Mouse (Mus musculus): ENCODE results near the gene 4930452B06Rik. TPM values are rescaled to one million over a fixed set of nuclear protein-coding genes. Genes with fewer than 3 reads are reported as not detected.

Gene 4930452B06Rik
- polyA plus RNA-seq, 1 experiment, result 0.02 TPM

DNA sequence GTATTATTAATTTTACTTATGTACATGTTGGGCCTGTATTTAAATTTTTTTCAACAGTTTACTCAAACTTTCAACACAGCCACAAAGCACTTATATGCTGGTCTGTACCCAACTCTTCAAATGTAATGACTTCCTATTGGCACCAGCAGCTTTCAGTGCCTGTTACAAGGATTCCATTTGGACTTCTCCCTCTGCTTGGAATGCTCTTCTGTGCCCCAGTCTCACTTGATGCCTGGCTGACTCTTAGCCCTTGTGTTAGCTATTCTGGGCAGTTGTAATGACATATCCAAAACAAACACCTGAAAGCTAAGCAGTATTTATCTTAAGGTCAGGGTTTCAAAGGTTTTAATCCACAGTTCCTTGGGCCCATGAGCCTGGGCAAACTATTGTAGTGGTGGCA, 5.7 kb downstream of the 4930452B06Rik start:
- TF ChIP-seq FOSL1 (IDR thresholded peaks at IDR 0.05; ENCODE audit: insufficient read depth, low read length, poor library complexity, severe bottlenecking), result no peak
- no peak for TF ChIP-seq CTCF (IDR thresholded peaks at IDR 0.05; ENCODE audit: control insufficient read depth, insufficient read depth, insufficient read length)
- no peak for TF ChIP-seq MAX (IDR thresholded peaks at IDR 0.05)
- no peak for TF ChIP-seq MYOD1 (IDR thresholded peaks at IDR 0.05; ENCODE audit: control insufficient read depth, insufficient read length, low read depth)
- no peak for TF ChIP-seq MYOG (IDR thresholded peaks at IDR 0.05; ENCODE audit: control insufficient read depth, extremely low read depth, insufficient read length)
- no peak for TF ChIP-seq USF1 (IDR thresholded peaks at IDR 0.05; ENCODE audit: low read depth)
- no peak for TF ChIP-seq CEBPB (IDR thresholded peaks at IDR 0.05; ENCODE audit: low read depth)
- H3K79me2 ChIP-seq (ENCODE audit: control insufficient read depth, insufficient read depth), result no peaks in the 10 kb centered on the region
- H3ac ChIP-seq (ENCODE audit: control insufficient read depth, insufficient read length, low read depth), result no peak overlapping the region
- H3K36me3 ChIP-seq (ENCODE audit: control insufficient read depth, insufficient read depth), result no peaks in the 10 kb centered on the region
- H3K27me3 ChIP-seq (ENCODE audit: control insufficient read depth, insufficient read depth, insufficient read length), result no peaks in the 10 kb centered on the region
- H3K79me3 ChIP-seq (ENCODE audit: low read depth), result no peaks in the 10 kb centered on the region
- no peak overlapping the region for H3K4me3 ChIP-seq (ENCODE audit: insufficient read depth, poor library complexity, severe bottlenecking)

DNA sequence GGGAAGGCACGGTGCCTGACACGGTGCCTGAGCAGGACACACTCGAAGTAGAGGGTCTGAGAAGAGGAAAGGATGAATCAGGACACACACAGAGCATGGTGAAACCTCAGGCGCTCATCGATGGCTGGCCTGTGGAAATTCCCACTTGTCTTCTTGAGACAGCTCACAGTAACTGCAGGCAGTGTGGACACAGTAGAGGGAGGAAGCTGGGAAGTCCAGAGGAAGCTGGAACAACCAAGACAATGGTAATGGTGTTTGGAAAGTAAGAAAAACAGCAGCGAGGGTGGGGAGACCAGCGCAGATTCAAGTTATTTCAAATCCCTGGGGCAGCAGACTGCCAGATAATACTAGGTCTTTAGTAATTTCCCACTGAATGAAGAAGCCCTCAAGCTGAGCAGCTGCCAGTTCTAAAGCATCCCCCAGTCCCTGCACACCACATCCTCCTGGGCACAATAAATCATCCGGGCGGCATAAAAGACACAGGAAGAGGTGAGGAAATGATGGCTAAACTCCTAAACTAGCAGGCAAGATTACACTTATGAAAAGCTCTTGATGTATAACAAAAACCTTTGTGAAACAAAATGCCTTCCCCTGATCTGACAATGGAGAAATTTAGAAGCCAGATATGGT, 24.3 kb downstream of the 4930452B06Rik start:
- Histone ChIP-seq H3K27me3 (ENCODE audit: control insufficient read depth, insufficient read depth, insufficient read length) (no peaks in the 10 kb centered on the region), H3ac (ENCODE audit: control insufficient read depth, insufficient read length, low read depth) (no peak overlapping the region), H3K4me3 (ENCODE audit: insufficient read depth, poor library complexity, severe bottlenecking) (no peak overlapping the region), H3K79me2 (ENCODE audit: control insufficient read depth, insufficient read depth) (no peaks in the 10 kb centered on the region), H3K79me3 (ENCODE audit: low read depth) (no peaks in the 10 kb centered on the region), H3K36me3 (ENCODE audit: control insufficient read depth, insufficient read depth) (no peaks in the 10 kb centered on the region)
- TF ChIP-seq CTCF (IDR thresholded peaks at IDR 0.05; ENCODE audit: control insufficient read depth, insufficient read depth, insufficient read length) (no peak), USF1 (IDR thresholded peaks at IDR 0.05; ENCODE audit: low read depth) (no peak), CEBPB (IDR thresholded peaks at IDR 0.05; ENCODE audit: low read depth) (no peak), MYOG (IDR thresholded peaks at IDR 0.05; ENCODE audit: control insufficient read depth, extremely low read depth, insufficient read length) (no peak), FOSL1 (IDR thresholded peaks at IDR 0.05; ENCODE audit: insufficient read depth, low read length, poor library complexity, severe bottlenecking) (no peak), MAX (IDR thresholded peaks at IDR 0.05) (no peak), MYOD1 (IDR thresholded peaks at IDR 0.05; ENCODE audit: control insufficient read depth, insufficient read length, low read depth) (no peak)

DNA sequence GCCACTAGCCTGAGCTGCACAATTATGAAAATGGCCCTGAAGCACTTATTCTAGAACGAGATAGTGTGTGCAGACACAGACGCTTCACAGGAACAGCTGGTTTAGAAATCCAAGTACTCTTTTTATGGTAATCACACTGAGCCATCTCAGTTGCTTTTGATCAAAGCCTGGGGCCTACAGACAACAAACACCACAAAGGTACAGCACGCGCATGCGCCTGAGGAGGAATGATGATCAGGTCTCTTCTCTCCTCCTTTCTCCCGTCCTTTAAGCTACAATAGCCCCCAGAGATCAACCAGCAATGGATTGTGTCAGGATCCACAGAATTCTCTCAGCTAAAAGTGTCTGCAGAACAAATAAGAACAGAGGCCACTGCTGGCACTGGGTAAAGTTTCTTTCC, 33.8 kb downstream of the 4930452B06Rik start:
- Histone ChIP-seq H3K79me3 (ENCODE audit: low read depth) (no peaks in the 10 kb centered on the region), H3K27me3 (ENCODE audit: control insufficient read depth, insufficient read depth, insufficient read length) (peaks cover 3% of the 10 kb centered on the region), H3K79me2 (ENCODE audit: control insufficient read depth, insufficient read depth) (no peaks in the 10 kb centered on the region), H3ac (ENCODE audit: control insufficient read depth, insufficient read length, low read depth) (no peak overlapping the region), H3K4me3 (ENCODE audit: insufficient read depth, poor library complexity, severe bottlenecking) (no peak overlapping the region), H3K36me3 (ENCODE audit: control insufficient read depth, insufficient read depth) (no peaks in the 10 kb centered on the region)
- no peak for TF ChIP-seq MYOG (IDR thresholded peaks at IDR 0.05; ENCODE audit: control insufficient read depth, extremely low read depth, insufficient read length)
- TF ChIP-seq USF1 (IDR thresholded peaks at IDR 0.05; ENCODE audit: low read depth), result no peak
- TF ChIP-seq MYOD1 (IDR thresholded peaks at IDR 0.05; ENCODE audit: control insufficient read depth, insufficient read length, low read depth), result no peak
- no peak for TF ChIP-seq CTCF (IDR thresholded peaks at IDR 0.05; ENCODE audit: control insufficient read depth, insufficient read depth, insufficient read length)
- TF ChIP-seq CEBPB (IDR thresholded peaks at IDR 0.05; ENCODE audit: low read depth), result no peak
- no peak for TF ChIP-seq FOSL1 (IDR thresholded peaks at IDR 0.05; ENCODE audit: insufficient read depth, low read length, poor library complexity, severe bottlenecking)
- TF ChIP-seq MAX (IDR thresholded peaks at IDR 0.05), result no peak

DNA sequence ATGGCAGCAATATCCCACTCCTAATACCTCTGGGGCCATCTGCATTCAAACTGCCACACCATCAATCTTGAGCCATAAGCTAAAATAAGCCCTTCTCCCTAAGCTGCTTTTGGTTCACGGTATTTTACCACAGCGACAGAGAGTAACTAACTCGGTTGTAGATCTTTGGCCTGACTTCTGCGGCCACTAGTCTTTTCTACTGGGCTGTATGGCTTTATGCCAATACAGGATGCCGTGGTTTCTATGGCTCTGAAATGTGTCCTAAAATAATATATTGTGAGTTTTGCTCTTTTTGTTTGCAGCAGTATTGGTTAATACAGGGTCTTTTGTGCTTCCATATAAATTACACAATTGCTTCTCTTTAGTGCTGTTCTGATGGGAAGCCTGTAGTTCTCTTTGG, 37.6 kb downstream of the 4930452B06Rik start:
- Histone ChIP-seq H3ac (ENCODE audit: control insufficient read depth, insufficient read length, low read depth) (no peak overlapping the region), H3K36me3 (ENCODE audit: control insufficient read depth, insufficient read depth) (no peaks in the 10 kb centered on the region)

DNA sequence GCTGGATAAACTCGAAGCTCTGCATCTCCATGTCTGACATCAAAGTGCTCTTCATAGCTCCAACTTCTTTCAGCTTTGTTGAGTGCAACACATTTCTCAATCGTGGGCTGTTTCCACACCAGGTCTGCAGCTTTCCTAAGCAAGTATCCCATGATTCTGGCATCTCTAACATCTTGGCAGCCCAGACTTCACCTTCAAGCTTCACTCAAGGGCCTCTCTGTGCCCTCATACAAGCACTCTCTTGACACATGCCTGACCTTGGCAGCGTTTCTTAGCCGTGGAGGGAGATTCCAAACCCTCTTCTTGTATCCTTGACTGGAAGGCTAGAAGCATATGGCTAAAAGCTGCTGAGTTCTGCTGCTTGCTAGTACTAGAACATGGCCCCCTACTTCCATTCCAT, 38.6 kb downstream of the 4930452B06Rik start:
- TF ChIP-seq CTCF (IDR thresholded peaks at IDR 0.05; ENCODE audit: control insufficient read depth, insufficient read depth, insufficient read length), result no peak
- TF ChIP-seq USF1 (IDR thresholded peaks at IDR 0.05; ENCODE audit: low read depth), result no peak
- no peak for TF ChIP-seq CEBPB (IDR thresholded peaks at IDR 0.05; ENCODE audit: low read depth)
- TF ChIP-seq MYOG (IDR thresholded peaks at IDR 0.05; ENCODE audit: control insufficient read depth, extremely low read depth, insufficient read length), result no peak
- no peak for TF ChIP-seq MAX (IDR thresholded peaks at IDR 0.05)
- TF ChIP-seq MYOD1 (IDR thresholded peaks at IDR 0.05; ENCODE audit: control insufficient read depth, insufficient read length, low read depth), result no peak
- TF ChIP-seq FOSL1 (IDR thresholded peaks at IDR 0.05; ENCODE audit: insufficient read depth, low read length, poor library complexity, severe bottlenecking), result no peak
- Histone ChIP-seq H3ac (ENCODE audit: control insufficient read depth, insufficient read length, low read depth) (no peak overlapping the region), H3K79me3 (ENCODE audit: low read depth) (no peaks in the 10 kb centered on the region)

More for the DNA sequence above, 37.6 kb downstream of the 4930452B06Rik start:
- H3K79me3 ChIP-seq (ENCODE audit: low read depth), result no peaks in the 10 kb centered on the region
- no peaks in the 10 kb centered on the region for H3K27me3 ChIP-seq (ENCODE audit: control insufficient read depth, insufficient read depth, insufficient read length)
- H3K79me2 ChIP-seq (ENCODE audit: control insufficient read depth, insufficient read depth), result no peaks in the 10 kb centered on the region
- H3K4me3 ChIP-seq (ENCODE audit: insufficient read depth, poor library complexity, severe bottlenecking), result no peak overlapping the region
- TF ChIP-seq MYOD1 (IDR thresholded peaks at IDR 0.05; ENCODE audit: control insufficient read depth, insufficient read length, low read depth) (no peak), MAX (IDR thresholded peaks at IDR 0.05) (no peak), MYOG (IDR thresholded peaks at IDR 0.05; ENCODE audit: control insufficient read depth, extremely low read depth, insufficient read length) (no peak), CTCF (IDR thresholded peaks at IDR 0.05; ENCODE audit: control insufficient read depth, insufficient read depth, insufficient read length) (no peak), CEBPB (IDR thresholded peaks at IDR 0.05; ENCODE audit: low read depth) (no peak), USF1 (IDR thresholded peaks at IDR 0.05; ENCODE audit: low read depth) (no peak), FOSL1 (IDR thresholded peaks at IDR 0.05; ENCODE audit: insufficient read depth, low read length, poor library complexity, severe bottlenecking) (no peak)

More for the DNA sequence above, 38.6 kb downstream of the 4930452B06Rik start:
- Histone ChIP-seq H3K27me3 (ENCODE audit: control insufficient read depth, insufficient read depth, insufficient read length) (no peaks in the 10 kb centered on the region), H3K36me3 (ENCODE audit: control insufficient read depth, insufficient read depth) (no peaks in the 10 kb centered on the region), H3K4me3 (ENCODE audit: insufficient read depth, poor library complexity, severe bottlenecking) (no peak overlapping the region), H3K79me2 (ENCODE audit: control insufficient read depth, insufficient read depth) (no peaks in the 10 kb centered on the region)
